Mouse (Mus musculus): ENCODE results near the gene Klhl5. TPM values are rescaled to one million over a fixed set of nuclear protein-coding genes. Genes with fewer than 3 reads are reported as not detected.

The Klhl5 gene
- polyA plus RNA-seq, 1 experiment from 2014 or later = 52.3 TPM

- peak overlapping the region; percentile 58 for H3K4me3 ChIP-seq
- H3K9me3 ChIP-seq = no peaks in the 10 kb centered on the region
- 4% methylated on average over 12 of the region's 12 CpGs for WGBS
- H3K4me1 ChIP-seq (replicated peaks) = peaks cover 14% of the 10 kb centered on the region
- no peaks in the 10 kb centered on the region for H3K27me3 ChIP-seq
- no peaks in the 10 kb centered on the region for H3K36me3 ChIP-seq
- ATAC-seq (ENCODE audit: low FRiP score) = peak; percentile 85
- peak overlapping the region; percentile 76 for H3K9ac ChIP-seq
- H3K27ac ChIP-seq = peak overlapping the region; percentile 88
- peak overlapping the region; percentile 68 for H3K4me2 ChIP-seq
These were observed 23.3 kb downstream of the Klhl5 start for GRCm38 (mm10) chr5:65130528-65131210.

GRCm38 (mm10) chr5:65131211-65131879 lies 24.0 kb downstream of the Klhl5 start:
- WGBS = 5% methylated on average over 20 of the region's 20 CpGs
- H3K4me2 ChIP-seq = peak overlapping the region; percentile 68
- H3K9ac ChIP-seq = peak overlapping the region; percentile 76
- peaks cover 21% of the 10 kb centered on the region for H3K4me1 ChIP-seq (replicated peaks)
- no peaks in the 10 kb centered on the region for H3K27me3 ChIP-seq
- peak; percentile 41 for ATAC-seq (ENCODE audit: low FRiP score)
- no peaks in the 10 kb centered on the region for H3K36me3 ChIP-seq
- no peaks in the 10 kb centered on the region for H3K9me3 ChIP-seq
- peak overlapping the region; percentile 88 for H3K27ac ChIP-seq
- peak overlapping the region; percentile 58 for H3K4me3 ChIP-seq

- no peak overlapping the region for H3K4me3 ChIP-seq
- no peak overlapping the region for H3K9ac ChIP-seq
- ATAC-seq (ENCODE audit: low FRiP score) = no peak
- H3K4me2 ChIP-seq = 0 out of 2 replicates have a peak overlapping the region, but pooled peaks have one; percentile 25
- WGBS = 85% methylated on average over 7 of the region's 7 CpGs
- H3K9me3 ChIP-seq = no peaks in the 10 kb centered on the region
- peaks cover 15% of the 10 kb centered on the region for H3K4me1 ChIP-seq (replicated peaks)
- no peaks in the 10 kb centered on the region for H3K27me3 ChIP-seq
- H3K27ac ChIP-seq = no peak overlapping the region
- no peaks in the 10 kb centered on the region; the same call in 1 of the 2 replicates for H3K36me3 ChIP-seq
These were observed 28.8 kb downstream of the Klhl5 start for GRCm38 (mm10) chr5:65136159-65136558.

GRCm38 (mm10) chr5:65137073-65137472 lies 29.7 kb downstream of the Klhl5 start:
- Histone ChIP-seq H3K4me3 (no peak overlapping the region), H3K4me2 (no peak overlapping the region), H3K4me1 (replicated peaks) (peaks cover 15% of the 10 kb centered on the region), H3K9ac (no peak overlapping the region), H3K36me3 (peaks cover 6% of the 10 kb centered on the region), H3K27ac (no peak overlapping the region), H3K9me3 (no peaks in the 10 kb centered on the region), H3K27me3 (no peaks in the 10 kb centered on the region)
- 86% methylated on average over 6 of the region's 6 CpGs for WGBS
- ATAC-seq (ENCODE audit: low FRiP score) = no peak

- Histone ChIP-seq H3K27ac (no peak overlapping the region), H3K9me3 (no peaks in the 10 kb centered on the region), H3K4me3 (no peak overlapping the region), H3K4me2 (no peak overlapping the region), H3K9ac (no peak overlapping the region), H3K4me1 (replicated peaks) (peaks cover 6% of the 10 kb centered on the region), H3K27me3 (no peaks in the 10 kb centered on the region), H3K36me3 (peaks cover 30% of the 10 kb centered on the region)
- 89% methylated on average over 8 of the region's 8 CpGs for WGBS
- ATAC-seq (ENCODE audit: low FRiP score) = no peak
These were observed 33.9 kb downstream of the Klhl5 start for GRCm38 (mm10) chr5:65141242-65141641.

- no peak for ATAC-seq (ENCODE audit: low FRiP score)
- no peak overlapping the region for H3K4me3 ChIP-seq
- peaks cover 34% of the 10 kb centered on the region for H3K36me3 ChIP-seq
- 79% methylated on average over 6 of the region's 6 CpGs for WGBS
- no peak overlapping the region for H3K4me2 ChIP-seq
- no peaks in the 10 kb centered on the region for H3K27me3 ChIP-seq
- H3K9ac ChIP-seq = no peak overlapping the region
- H3K9me3 ChIP-seq = no peaks in the 10 kb centered on the region
- H3K4me1 ChIP-seq (replicated peaks) = peaks cover 3% of the 10 kb centered on the region; the same call in 1 of the 2 replicates
- H3K27ac ChIP-seq = no peak overlapping the region
These were observed 34.9 kb downstream of the Klhl5 start for GRCm38 (mm10) chr5:65142247-65142646.

GRCm38 (mm10) chr5:65145499-65146101 lies 38.3 kb downstream of the Klhl5 start:
- H3K27ac ChIP-seq = 0 out of 2 replicates have a peak overlapping the region, but pooled peaks have one; percentile 36
- peaks cover 3% of the 10 kb centered on the region; the same call in 1 of the 2 replicates for H3K4me1 ChIP-seq (replicated peaks)
- no peak overlapping the region for H3K4me3 ChIP-seq
- peaks cover 66% of the 10 kb centered on the region for H3K36me3 ChIP-seq
- no peak overlapping the region for H3K9ac ChIP-seq
- H3K4me2 ChIP-seq = no peak overlapping the region
- no peak for ATAC-seq (ENCODE audit: low FRiP score)
- no peaks in the 10 kb centered on the region for H3K9me3 ChIP-seq
- 81% methylated on average over 9 of the region's 9 CpGs for WGBS
- no peaks in the 10 kb centered on the region for H3K27me3 ChIP-seq

- Histone ChIP-seq H3K36me3 (peaks cover 70% of the 10 kb centered on the region), H3K4me2 (no peak overlapping the region), H3K27ac (no peak overlapping the region), H3K27me3 (no peaks in the 10 kb centered on the region), H3K9ac (no peak overlapping the region), H3K4me3 (no peak overlapping the region), H3K9me3 (no peaks in the 10 kb centered on the region), H3K4me1 (replicated peaks) (peaks cover 3% of the 10 kb centered on the region; the same call in 1 of the 2 replicates)
- ATAC-seq (ENCODE audit: low FRiP score) = no peak
- 82% methylated on average over 6 of the region's 6 CpGs for WGBS
These were observed 39.4 kb downstream of the Klhl5 start for GRCm38 (mm10) chr5:65146749-65147148.

GRCm38 (mm10) chr5:65149706-65150105 lies 42.4 kb downstream of the Klhl5 start:
- Histone ChIP-seq H3K27me3 (no peaks in the 10 kb centered on the region), H3K9ac (no peak overlapping the region), H3K4me1 (replicated peaks) (peaks cover 3% of the 10 kb centered on the region; the same call in 1 of the 2 replicates), H3K27ac (no peak overlapping the region), H3K9me3 (no peaks in the 10 kb centered on the region), H3K4me2 (no peak overlapping the region), H3K4me3 (no peak overlapping the region), H3K36me3 (peaks cover 70% of the 10 kb centered on the region)
- ATAC-seq (ENCODE audit: low FRiP score) = no peak
- WGBS = 98% methylated on average over 6 of the region's 6 CpGs

- Histone ChIP-seq H3K9me3 (no peaks in the 10 kb centered on the region), H3K27ac (no peak overlapping the region), H3K4me1 (replicated peaks) (0 out of 2 replicates have a peak, but pooled peaks cover 3% of the 10 kb centered on the region), H3K4me3 (no peak overlapping the region), H3K9ac (no peak overlapping the region), H3K36me3 (peaks cover 63% of the 10 kb centered on the region), H3K4me2 (no peak overlapping the region), H3K27me3 (no peaks in the 10 kb centered on the region)
- no peak for ATAC-seq (ENCODE audit: low FRiP score)
- 92% methylated on average over 8 of the region's 8 CpGs for WGBS
These were observed 43.1 kb downstream of the Klhl5 start for GRCm38 (mm10) chr5:65150376-65150955.

GRCm38 (mm10) chr5:65151276-65151675 lies 43.9 kb downstream of the Klhl5 start:
- Histone ChIP-seq H3K27ac (no peak overlapping the region), H3K9me3 (no peaks in the 10 kb centered on the region), H3K27me3 (no peaks in the 10 kb centered on the region), H3K4me2 (no peak overlapping the region), H3K9ac (no peak overlapping the region), H3K4me3 (no peak overlapping the region), H3K4me1 (replicated peaks) (no peaks in the 10 kb centered on the region), H3K36me3 (peaks cover 66% of the 10 kb centered on the region)
- WGBS = 98% methylated on average over 3 of the region's 3 CpGs
- ATAC-seq (ENCODE audit: low FRiP score) = no peak

GRCm38 (mm10) chr5:65151767-65152166 lies 44.4 kb downstream of the Klhl5 start:
- H3K9ac ChIP-seq = no peak overlapping the region
- WGBS = 82% methylated on average over 5 of the region's 5 CpGs
- no peaks in the 10 kb centered on the region for H3K9me3 ChIP-seq
- no peaks in the 10 kb centered on the region for H3K4me1 ChIP-seq (replicated peaks)
- no peak for ATAC-seq (ENCODE audit: low FRiP score)
- peaks cover 68% of the 10 kb centered on the region for H3K36me3 ChIP-seq
- no peak overlapping the region for H3K27ac ChIP-seq
- H3K4me3 ChIP-seq = no peak overlapping the region
- no peak overlapping the region for H3K4me2 ChIP-seq
- H3K27me3 ChIP-seq = no peaks in the 10 kb centered on the region

All from hindbrain, embryonic 13.5 days (tissue).